Mouse (Mus musculus) cerebellum, adult 2 months (tissue): Measurements from ENCODE around the gene Rbm4.
"Not testable (repeated sequence)": the region's sequence is repeated elsewhere in the genome, so short reads cannot be mapped to it uniquely, and the experiment has no call there.

Source experiments
- CTCF ChIP-seq: fragments of 200-500 bp; IDR thresholded peaks from 2 replicates; pipeline ENCODE4 v1.5.1; 2011; ENCODE audit warnings: low read depth, mild to moderate bottlenecking, control low read depth, low read length, moderate library complexity, borderline replicate concordance; ENCODE audit not compliant: insufficient read depth
- POLR2A ChIP-seq: fragments of 200-500 bp; IDR thresholded peaks from 2 replicates; pipeline ENCODE4 v1.6.1; 2011; ENCODE audit warnings: low read length, control low read depth, borderline replicate concordance; ENCODE audit not compliant: insufficient read depth

GRCm38 (mm10) chr19:4760544-4760943 lies 33.2 kb downstream of the Rbm4 start:
- not testable (repeated sequence) for TF ChIP-seq POLR2A, CTCF
